Mouse (Mus musculus): ENCODE data around the gene Gm21921. TPM values are rescaled to one million over a fixed set of nuclear protein-coding genes. Genes with fewer than 3 reads are reported as not detected.
"Not testable (repeated sequence)": the region's sequence is repeated elsewhere in the genome, so short reads cannot be mapped to it uniquely, and the experiment has no call there.

Gm21921 gene
- not detected in 2 replicates for polyA plus RNA-seq (2015; fragmentation: Nextera tagmentation; extraction: Ambion mirVana)

DNA sequence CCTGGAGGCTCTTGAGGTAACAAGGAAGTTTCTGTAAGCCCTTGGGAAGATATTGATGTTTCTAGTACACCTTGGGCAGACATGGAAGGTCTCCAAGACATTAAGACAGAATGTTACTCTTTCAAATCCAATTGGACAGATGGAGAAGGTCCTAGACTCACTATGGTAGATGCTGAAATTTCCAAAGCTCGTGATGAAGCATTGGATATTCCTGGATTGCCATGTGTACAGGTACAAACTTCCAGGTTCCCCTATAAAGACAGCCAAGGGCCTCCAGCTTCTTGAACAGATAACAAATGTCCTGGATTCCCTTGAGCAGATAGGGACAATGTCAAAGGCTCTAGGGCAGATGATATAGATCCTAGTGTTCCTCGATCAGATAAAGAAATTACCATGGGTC lies at the start of gene Gm21921:
Gm21921 (minus strand) TSS at position 101 of the 400 bp plus-strand sequence.
- not testable (repeated sequence) for H3K4me3 ChIP-seq (ENCODE audit: low read depth, low read length); H3K36me3 ChIP-seq (ENCODE audit: control insufficient read depth, insufficient read depth, low read length); H3K9ac ChIP-seq (ENCODE audit: low read depth, low read length); H3K27me3 ChIP-seq (ENCODE audit: control insufficient read depth, insufficient read depth, low read depth, low read length); H3K27ac ChIP-seq (ENCODE audit: low read length); H3K4me1 ChIP-seq (ENCODE audit: control insufficient read depth, insufficient read depth, low read length); H3K9me3 ChIP-seq (replicated peaks; ENCODE audit: control insufficient read depth, low read length, poor library complexity, severe bottlenecking); H3K4me2 ChIP-seq (ENCODE audit: low read length); ATAC-seq
- no CpG with 5 or more reads among the region's 2 CpGs for WGBS

All from midbrain, embryonic 16.5 days (tissue).